Mouse (Mus musculus) bone marrow, adult 2 months (tissue): ENCODE measurements around the gene Clec4a4.

Experiments
- CTCF ChIP-seq: fragments of 200-500 bp; IDR thresholded peaks from 2 replicates; pipeline ENCODE4 v1.5.1; 2011; ENCODE audit warnings: low read length, control low read depth; ENCODE audit not compliant: control insufficient read depth, insufficient read depth
- POLR2A ChIP-seq: fragments of 200-500 bp; IDR thresholded peaks from 2 replicates; pipeline ENCODE4 v1.6.1; 2011; ENCODE audit warnings: low read depth, mild to moderate bottlenecking, control low read depth, low read length, borderline replicate concordance; ENCODE audit not compliant: control insufficient read depth

DNA sequence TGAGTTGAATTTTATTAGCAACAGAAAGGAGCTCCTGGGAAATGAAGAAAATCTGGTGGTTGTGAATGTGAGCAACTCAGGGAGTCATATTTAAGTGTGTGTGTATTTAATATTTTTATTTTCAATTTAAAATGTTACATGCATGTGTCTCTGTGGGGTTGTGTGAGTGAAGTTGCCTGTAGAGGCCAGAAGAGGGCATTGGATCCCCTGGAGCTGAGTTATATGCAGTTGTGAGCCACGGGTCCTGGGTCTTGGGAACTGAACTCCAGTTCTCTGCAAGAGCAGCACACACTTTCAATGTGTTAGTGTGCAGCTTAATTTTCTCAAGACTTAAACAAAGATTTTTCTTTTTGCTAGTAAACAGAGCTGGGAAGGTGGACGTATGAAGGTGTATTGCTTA lies 25.6 kb upstream of the Clec4a4 start:
- TF ChIP-seq CTCF (peak; percentile 35; the same call in 1 of the 2 replicates), POLR2A (no peak)
